Mouse (Mus musculus): ENCODE data around the gene Ttll5. TPM values are rescaled to one million over a fixed set of nuclear protein-coding genes. Genes with fewer than 3 reads are reported as not detected.

The Ttll5 gene
- polyA plus RNA-seq, 1 experiment = 230 TPM

DNA sequence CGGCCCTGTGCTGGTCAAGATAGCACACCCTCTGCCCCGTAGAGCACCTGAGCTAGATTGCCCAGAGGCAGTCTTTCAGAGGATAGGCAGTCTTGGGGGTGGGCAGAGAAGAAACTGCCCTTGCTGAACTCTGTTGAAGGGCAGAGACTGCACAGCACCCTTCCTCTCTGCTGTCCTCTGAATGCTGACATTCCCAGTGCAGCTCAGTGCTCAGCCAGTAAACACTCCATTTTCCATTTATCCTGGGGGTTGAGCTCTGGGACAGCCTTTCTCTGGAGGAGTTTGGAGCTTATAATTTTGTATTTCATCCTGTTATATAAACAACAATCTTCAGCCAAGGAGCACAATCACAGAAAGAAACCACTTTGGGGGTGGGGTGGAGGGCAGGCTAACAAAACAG, 138.7 kb downstream of the Ttll5 start:
- no peak overlapping the region for H3K27ac ChIP-seq (ENCODE audit: control insufficient read depth, insufficient read depth, low read depth, low read length)
- no peaks in the 10 kb centered on the region for H3K27me3 ChIP-seq (ENCODE audit: control insufficient read depth, insufficient read depth, low read length)
- H3K4me1 ChIP-seq (ENCODE audit: control insufficient read depth, insufficient read depth, low read length) = no peaks in the 10 kb centered on the region
- H3K4me3 ChIP-seq (ENCODE audit: control insufficient read depth, low read depth, low read length) = no peak overlapping the region
- peaks cover 1% of the 10 kb centered on the region; the same call in 1 of the 2 replicates for H3K36me3 ChIP-seq (ENCODE audit: control insufficient read depth, insufficient read depth, low read length)
- TF ChIP-seq POLR2A (IDR thresholded peaks at IDR 0.05; ENCODE audit: control insufficient read depth, low read depth, low read length) = no peak
- no peak for TF ChIP-seq CTCF (IDR thresholded peaks at IDR 0.05; ENCODE audit: control insufficient read depth, insufficient read depth, insufficient replicate concordance, low read depth, low read length)

- TF ChIP-seq POLR2A (IDR thresholded peaks at IDR 0.05; ENCODE audit: control insufficient read depth, low read depth, low read length) (no peak), CTCF (IDR thresholded peaks at IDR 0.05; ENCODE audit: control insufficient read depth, insufficient read depth, insufficient replicate concordance, low read depth, low read length) (no peak)
- no peaks in the 10 kb centered on the region for H3K4me1 ChIP-seq (ENCODE audit: control insufficient read depth, insufficient read depth, low read length)
- H3K27ac ChIP-seq (ENCODE audit: control insufficient read depth, insufficient read depth, low read depth, low read length) = no peak overlapping the region
- no peaks in the 10 kb centered on the region for H3K27me3 ChIP-seq (ENCODE audit: control insufficient read depth, insufficient read depth, low read length)
- H3K36me3 ChIP-seq (ENCODE audit: control insufficient read depth, insufficient read depth, low read length) = peaks cover 1% of the 10 kb centered on the region; the same call in 1 of the 2 replicates
- no peak overlapping the region for H3K4me3 ChIP-seq (ENCODE audit: control insufficient read depth, low read depth, low read length)
Measured at GRCm38 (mm10) chr12:85963699-85964098, 139.2 kb downstream of the Ttll5 start.

- H3K36me3 ChIP-seq (ENCODE audit: control insufficient read depth, insufficient read depth, low read length) = peaks cover 1% of the 10 kb centered on the region; the same call in 1 of the 2 replicates
- H3K4me1 ChIP-seq (ENCODE audit: control insufficient read depth, insufficient read depth, low read length) = no peaks in the 10 kb centered on the region
- H3K4me3 ChIP-seq (ENCODE audit: control insufficient read depth, low read depth, low read length) = no peak overlapping the region
- TF ChIP-seq POLR2A (IDR thresholded peaks at IDR 0.05; ENCODE audit: control insufficient read depth, low read depth, low read length) (no peak), CTCF (IDR thresholded peaks at IDR 0.05; ENCODE audit: control insufficient read depth, insufficient read depth, insufficient replicate concordance, low read depth, low read length) (no peak)
- no peak overlapping the region for H3K27ac ChIP-seq (ENCODE audit: control insufficient read depth, insufficient read depth, low read depth, low read length)
- no peaks in the 10 kb centered on the region for H3K27me3 ChIP-seq (ENCODE audit: control insufficient read depth, insufficient read depth, low read length)
Measured at GRCm38 (mm10) chr12:85964436-85964835, 140.0 kb downstream of the Ttll5 start.

GRCm38 (mm10) chr12:85967812-85968211, 143.4 kb downstream of the Ttll5 start:
- Histone ChIP-seq H3K27me3 (ENCODE audit: control insufficient read depth, insufficient read depth, low read length) (no peaks in the 10 kb centered on the region), H3K4me1 (ENCODE audit: control insufficient read depth, insufficient read depth, low read length) (no peaks in the 10 kb centered on the region), H3K27ac (ENCODE audit: control insufficient read depth, insufficient read depth, low read depth, low read length) (no peak overlapping the region), H3K36me3 (ENCODE audit: control insufficient read depth, insufficient read depth, low read length) (no peaks in the 10 kb centered on the region; the same call in 1 of the 2 replicates), H3K4me3 (ENCODE audit: control insufficient read depth, low read depth, low read length) (no peak overlapping the region)
- TF ChIP-seq POLR2A (IDR thresholded peaks at IDR 0.05; ENCODE audit: control insufficient read depth, low read depth, low read length) (no peak), CTCF (IDR thresholded peaks at IDR 0.05; ENCODE audit: control insufficient read depth, insufficient read depth, insufficient replicate concordance, low read depth, low read length) (no peak)

- no peak overlapping the region for H3K27ac ChIP-seq (ENCODE audit: control insufficient read depth, insufficient read depth, low read depth, low read length)
Measured at GRCm38 (mm10) chr12:85968409-85968808, 143.9 kb downstream of the Ttll5 start.

DNA sequence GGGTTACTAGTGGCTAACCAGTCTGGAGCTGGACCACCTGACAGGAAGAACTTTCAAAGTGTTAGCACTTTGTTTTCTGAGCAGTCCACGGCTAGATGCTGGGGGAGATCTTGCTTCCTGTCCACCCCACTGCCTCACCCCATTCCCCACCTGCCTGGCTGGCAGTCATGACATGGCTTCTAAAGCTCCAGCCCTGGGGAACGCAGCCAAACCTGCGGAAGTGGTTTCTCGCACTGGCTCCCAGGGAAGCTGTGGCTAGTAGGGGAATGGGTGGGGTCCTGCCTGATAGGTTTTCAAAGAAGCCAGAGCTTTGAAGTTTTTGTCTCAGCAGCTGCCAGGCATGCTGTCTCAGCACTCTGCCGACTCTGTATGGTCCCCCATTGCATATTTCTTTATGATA, 145.1 kb downstream of the Ttll5 start:
- TF ChIP-seq POLR2A (IDR thresholded peaks at IDR 0.05; ENCODE audit: control insufficient read depth, low read depth, low read length) (no peak), CTCF (IDR thresholded peaks at IDR 0.05; ENCODE audit: control insufficient read depth, insufficient read depth, insufficient replicate concordance, low read depth, low read length) (no peak)
- Histone ChIP-seq H3K36me3 (ENCODE audit: control insufficient read depth, insufficient read depth, low read length) (no peaks in the 10 kb centered on the region), H3K4me1 (ENCODE audit: control insufficient read depth, insufficient read depth, low read length) (no peaks in the 10 kb centered on the region)

More at GRCm38 (mm10) chr12:85968409-85968808, 143.9 kb downstream of the Ttll5 start:
- no peaks in the 10 kb centered on the region for H3K27me3 ChIP-seq (ENCODE audit: control insufficient read depth, insufficient read depth, low read length)
- H3K4me3 ChIP-seq (ENCODE audit: control insufficient read depth, low read depth, low read length) = no peak overlapping the region
- no peaks in the 10 kb centered on the region; the same call in 1 of the 2 replicates for H3K36me3 ChIP-seq (ENCODE audit: control insufficient read depth, insufficient read depth, low read length)
- H3K4me1 ChIP-seq (ENCODE audit: control insufficient read depth, insufficient read depth, low read length) = no peaks in the 10 kb centered on the region
- TF ChIP-seq CTCF (IDR thresholded peaks at IDR 0.05; ENCODE audit: control insufficient read depth, insufficient read depth, insufficient replicate concordance, low read depth, low read length) (no peak), POLR2A (IDR thresholded peaks at IDR 0.05; ENCODE audit: control insufficient read depth, low read depth, low read length) (no peak)

GRCm38 (mm10) chr12:85970191-85970590, 145.7 kb downstream of the Ttll5 start:
- no peak for TF ChIP-seq CTCF (IDR thresholded peaks at IDR 0.05; ENCODE audit: control insufficient read depth, insufficient read depth, insufficient replicate concordance, low read depth, low read length)
- no peak for TF ChIP-seq POLR2A (IDR thresholded peaks at IDR 0.05; ENCODE audit: control insufficient read depth, low read depth, low read length)
- no peaks in the 10 kb centered on the region for H3K4me1 ChIP-seq (ENCODE audit: control insufficient read depth, insufficient read depth, low read length)
- no peaks in the 10 kb centered on the region for H3K27me3 ChIP-seq (ENCODE audit: control insufficient read depth, insufficient read depth, low read length)
- H3K4me3 ChIP-seq (ENCODE audit: control insufficient read depth, low read depth, low read length) = no peak overlapping the region
- no peak overlapping the region for H3K27ac ChIP-seq (ENCODE audit: control insufficient read depth, insufficient read depth, low read depth, low read length)
- H3K36me3 ChIP-seq (ENCODE audit: control insufficient read depth, insufficient read depth, low read length) = no peaks in the 10 kb centered on the region

More for the DNA sequence above, 145.1 kb downstream of the Ttll5 start:
- Histone ChIP-seq H3K4me3 (ENCODE audit: control insufficient read depth, low read depth, low read length) (no peak overlapping the region), H3K27ac (ENCODE audit: control insufficient read depth, insufficient read depth, low read depth, low read length) (no peak overlapping the region), H3K27me3 (ENCODE audit: control insufficient read depth, insufficient read depth, low read length) (no peaks in the 10 kb centered on the region)

DNA sequence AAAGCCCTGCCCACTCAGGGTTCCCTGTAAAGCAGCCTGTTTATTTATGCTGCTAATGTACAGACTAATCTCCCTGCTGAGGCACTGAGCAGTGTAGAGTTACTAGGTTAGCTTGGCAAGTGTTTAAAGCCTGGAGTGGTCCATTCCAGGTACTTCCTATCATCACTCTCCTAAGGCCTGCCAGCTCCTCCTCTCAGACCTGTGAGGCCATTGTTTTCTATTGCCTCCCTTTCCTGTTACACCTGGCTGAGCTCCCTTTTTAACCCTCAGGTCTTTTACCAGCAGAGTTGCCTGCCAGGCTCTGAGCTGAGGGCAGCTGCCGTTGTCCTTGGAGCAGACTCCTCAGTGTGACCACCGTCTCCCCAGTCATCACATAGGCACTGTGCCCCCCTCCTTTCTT, 146.3 kb downstream of the Ttll5 start:
- no peak overlapping the region for H3K4me3 ChIP-seq (ENCODE audit: control insufficient read depth, low read depth, low read length)
- no peaks in the 10 kb centered on the region for H3K4me1 ChIP-seq (ENCODE audit: control insufficient read depth, insufficient read depth, low read length)
- H3K27ac ChIP-seq (ENCODE audit: control insufficient read depth, insufficient read depth, low read depth, low read length) = no peak overlapping the region
- TF ChIP-seq POLR2A (IDR thresholded peaks at IDR 0.05; ENCODE audit: control insufficient read depth, low read depth, low read length) (no peak), CTCF (IDR thresholded peaks at IDR 0.05; ENCODE audit: control insufficient read depth, insufficient read depth, insufficient replicate concordance, low read depth, low read length) (no peak)
- no peaks in the 10 kb centered on the region for H3K27me3 ChIP-seq (ENCODE audit: control insufficient read depth, insufficient read depth, low read length)
- no peaks in the 10 kb centered on the region for H3K36me3 ChIP-seq (ENCODE audit: control insufficient read depth, insufficient read depth, low read length)
